Mouse (Mus musculus) myocyte (in vitro differentiated cells): ENCODE measurements around the gene Sox18.

Experiments
- POLR2A ChIP-seq: IDR thresholded peaks from one replicate; pipeline ENCODE4 v1.6.1; 2011; ENCODE audit warnings: low read depth, mild to moderate bottlenecking, control low read depth, moderate library complexity; ENCODE audit not compliant: insufficient read length
- TCF12 ChIP-seq: IDR thresholded peaks from one replicate; pipeline ENCODE4 v1.6.1; 2011; ENCODE audit warnings: mild to moderate bottlenecking, control low read depth; ENCODE audit not compliant: poor library complexity, insufficient read depth, severe bottlenecking

DNA sequence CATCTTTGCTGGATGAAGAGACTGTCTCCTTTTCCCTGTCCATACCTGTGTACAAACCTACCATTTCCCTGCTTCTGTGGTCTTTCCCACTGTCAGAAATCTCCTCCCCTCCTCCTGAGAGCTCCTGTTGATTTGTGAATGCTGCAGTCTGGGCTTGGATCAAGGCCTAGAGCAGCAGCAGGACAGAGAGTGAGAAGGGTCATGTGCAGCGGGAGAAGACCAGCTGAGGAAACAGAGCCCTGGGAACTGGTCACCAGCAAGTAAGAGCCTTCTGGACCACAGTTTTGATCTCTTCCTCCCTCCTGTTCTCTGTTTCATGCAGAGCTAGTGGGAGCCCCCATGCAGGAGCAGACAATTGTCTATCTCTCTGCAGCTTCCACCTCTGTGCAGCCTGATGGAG is 24.3 kb upstream of the Sox18 start:
- no peak for TF ChIP-seq POLR2A
- TF ChIP-seq TCF12, result no peak
